12 mouse cellular contexts compared by ENCODE assay signal in the genomic region with DNA sequence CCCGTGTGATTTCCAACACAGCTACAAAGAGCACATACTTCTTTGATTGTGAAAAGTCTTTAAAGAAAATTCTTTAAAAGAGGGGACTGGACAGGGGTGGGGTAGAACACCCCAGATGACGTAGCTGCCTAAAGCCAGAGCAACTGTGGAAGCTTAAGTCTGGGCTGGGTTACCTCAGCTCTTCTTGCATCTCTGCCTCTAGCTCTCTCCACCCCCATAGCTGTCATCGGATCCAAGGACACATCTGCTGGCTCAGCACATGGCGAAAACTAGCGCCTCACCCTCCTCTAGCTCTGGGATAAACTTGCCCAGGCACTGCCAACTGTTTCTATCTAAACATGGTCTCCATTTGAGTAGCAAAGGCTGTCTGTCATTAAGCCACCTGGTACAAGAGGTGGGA. TPM values are rescaled to one million over a fixed set of nuclear protein-coding genes. Genes with fewer than 3 reads are reported as not detected.
DNase-seq lines count a peak whose midpoint lies in the region; ATAC-seq and TF ChIP-seq lines count a peak whose summit lies in the region.
"Had no signal": no experiment of that assay in that cellular context is flagged by ENCODE, and none has a peak within 500 bp of the region (broad histone marks: within the 10 kb centered on the region; RNA-seq: fewer than 3 reads in every experiment).

No protein-coding gene starts in this region.

- TF ChIP-seq CTCF in kidney, postnatal 0 days (IDR thresholded peaks at IDR 0.05; ENCODE audit: low read depth): no peak

- H3K4me3 ChIP-seq in kidney, postnatal 0 days (replicated peaks; ENCODE audit: low read depth, low read length): no peak overlapping the region
- no peak overlapping the region for H3K4me3 ChIP-seq in embryonic facial prominence, embryonic 11.5 days (ENCODE audit: low read depth, low read length)
- no peak overlapping the region for H3K4me3 ChIP-seq in limb, embryonic 15.5 days

- H3K27ac ChIP-seq in kidney, postnatal 0 days: no peak overlapping the region
- H3K27ac ChIP-seq in embryonic facial prominence, embryonic 11.5 days (replicated peaks; ENCODE audit: low read depth, low read length): no peak overlapping the region
- peak overlapping the region; percentile 51; the same call in 1 of the 2 replicates for H3K27ac ChIP-seq in limb, embryonic 15.5 days

- H3K9ac ChIP-seq in kidney, postnatal 0 days (ENCODE audit: low read depth, low read length): no peak overlapping the region
- no peak overlapping the region for H3K9ac ChIP-seq in embryonic facial prominence, embryonic 11.5 days (replicated peaks; ENCODE audit: low read length)
- no peak overlapping the region for H3K9ac ChIP-seq in limb, embryonic 15.5 days

- H3K27me3 ChIP-seq in kidney, postnatal 0 days (ENCODE audit: insufficient read depth, low read length): no peaks in the 10 kb centered on the region
- no peaks in the 10 kb centered on the region for H3K27me3 ChIP-seq in embryonic facial prominence, embryonic 11.5 days (ENCODE audit: control insufficient read depth, insufficient read depth, low read length)
- no peaks in the 10 kb centered on the region for H3K27me3 ChIP-seq in limb, embryonic 15.5 days

- no peaks in the 10 kb centered on the region for H3K9me3 ChIP-seq in kidney, postnatal 0 days (replicated peaks; ENCODE audit: low read length)
- H3K9me3 ChIP-seq in embryonic facial prominence, embryonic 11.5 days (replicated peaks; ENCODE audit: control insufficient read depth, low read length): no peaks in the 10 kb centered on the region
- no peaks in the 10 kb centered on the region for H3K9me3 ChIP-seq in limb, embryonic 15.5 days

- H3K4me2 ChIP-seq in kidney, postnatal 0 days (ENCODE audit: low read length): no peak overlapping the region
- no peak overlapping the region for H3K4me2 ChIP-seq in embryonic facial prominence, embryonic 11.5 days (ENCODE audit: low read depth, low read length)
- no peak overlapping the region for H3K4me2 ChIP-seq in limb, embryonic 15.5 days

- H3K36me3 ChIP-seq in kidney, postnatal 0 days (ENCODE audit: insufficient read depth, low read length): no peaks in the 10 kb centered on the region
- H3K36me3 ChIP-seq in embryonic facial prominence, embryonic 11.5 days (replicated peaks; ENCODE audit: control insufficient read depth, insufficient read depth, low read depth, low read length): no peaks in the 10 kb centered on the region
- H3K36me3 ChIP-seq in limb, embryonic 15.5 days: no peaks in the 10 kb centered on the region; the same call in 1 of the 2 replicates

- WGBS in kidney, postnatal 0 days: 33% methylated on average over 5 of the region's 5 CpGs
- 50% methylated on average over 5 of the region's 5 CpGs for WGBS in embryonic facial prominence, embryonic 11.5 days
- WGBS in limb, embryonic 15.5 days: 28% methylated on average over 5 of the region's 5 CpGs

- intact Hi-C loops in gastrocnemius, postnatal 14 days (cut with DNase I; ENCODE audit: low total_unique reads): no loop called here

- no peak for ATAC-seq in kidney, postnatal 0 days (replicated peaks; ENCODE audit: low FRiP score, low read depth)
- ATAC-seq in embryonic facial prominence, embryonic 11.5 days (replicated peaks; ENCODE audit: insufficient number of reproducible peaks, low FRiP score, low TSS enrichment, low read depth): peak; percentile 45
- ATAC-seq in limb, embryonic 15.5 days (ENCODE audit: insufficient number of reproducible peaks, low FRiP score, low TSS enrichment, low read depth): peak; percentile 82
- ATAC-seq: hindbrain, embryonic 16.5 days had no signal

- 0 out of 2 replicates have a peak, but pooled peaks cover 3% of the 10 kb centered on the region for H3K4me1 ChIP-seq in kidney, postnatal 0 days (replicated peaks; ENCODE audit: insufficient read depth, low read length)
- peaks cover 3% of the 10 kb centered on the region for H3K4me1 ChIP-seq in embryonic facial prominence, embryonic 11.5 days (ENCODE audit: control insufficient read depth, insufficient read depth, low read length)
- H3K4me1 ChIP-seq in limb, embryonic 15.5 days: peaks cover 11% of the 10 kb centered on the region

- DNase-seq in gastrocnemius, postnatal 14 days: peak; percentile 28
- no peak for DNase-seq in gastrocnemius, postnatal 10 days
- peak; percentile 20 for DNase-seq in kidney, postnatal 0 days (ENCODE audit: low spot score)
- DNase-seq in kidney, adult 18-20 months: no peak
- peak; percentile 28 for DNase-seq in embryonic facial prominence, embryonic 11.5 days (ENCODE audit: low spot score)
- DNase-seq in cerebellum, postnatal 36 days: no peak
- DNase-seq in cerebellum, postnatal 4 days (ENCODE audit: low spot score in 2 of 2): no peak
- DNase-seq: cerebellum, adult 8-10 months; kidney, postnatal 4 days; right cerebral cortex, postnatal 4 days had no signal

RNA-seq across cellular contexts. Expression of a gene that starts 34.9 kb away (rescaled TPM):
- total RNA-seq in gastrocnemius, postnatal 14 days (2021): 1 to 10 TPM; 1.8 to 2.0 TPM
- total RNA-seq in gastrocnemius, postnatal 10 days (2021): 1 to 10 TPM; 5.9 to 6.5 TPM
- 1.6 and 1.7 TPM in 2 replicates for polyA plus RNA-seq in kidney, postnatal 0 days (2015; fragmentation: Nextera tagmentation; extraction: Ambion mirVana)
- polyA plus RNA-seq in embryonic facial prominence, embryonic 11.5 days (2014; fragmentation: Nextera tagmentation; extraction: Ambion mirVana): 13.3 and 15.2 TPM in 2 replicates
- polyA plus RNA-seq in limb, embryonic 15.5 days (2015; fragmentation: Nextera tagmentation; extraction: Ambion mirVana): 9.6 and 10.7 TPM in 2 replicates

RNA-seq across cellular contexts. Expression of a gene that starts 35.0 kb away (rescaled TPM):
- 10 to 100 TPM; 75.6 to 83.0 TPM for total RNA-seq in gastrocnemius, postnatal 14 days (2021)
- 100 to 1,000 TPM; 160 to 196 TPM for total RNA-seq in gastrocnemius, postnatal 10 days (2021)
- 73.5 and 75.8 TPM in 2 replicates for polyA plus RNA-seq in kidney, postnatal 0 days (2015; fragmentation: Nextera tagmentation; extraction: Ambion mirVana)
- 200 and 207 TPM in 2 replicates for polyA plus RNA-seq in embryonic facial prominence, embryonic 11.5 days (2014; fragmentation: Nextera tagmentation; extraction: Ambion mirVana)
- polyA plus RNA-seq in limb, embryonic 15.5 days (2015; fragmentation: Nextera tagmentation; extraction: Ambion mirVana): 213 and 261 TPM in 2 replicates

Comparison
In these comparisons a context has a peak if more than half of its experiments do, and no peak if none do; other contexts are left out.
1. DNase-seq: peak in gastrocnemius, postnatal 14 days (single experiment), kidney, postnatal 0 days (single experiment) and embryonic facial prominence, embryonic 11.5 days (single experiment); none in gastrocnemius, postnatal 10 days (single experiment), kidney, adult 18-20 months (single experiment), cerebellum, postnatal 36 days (0 of 2) and cerebellum, postnatal 4 days (0 of 2).